Mouse (Mus musculus): ENCODE measurements around the gene Cplx1.

DNA sequence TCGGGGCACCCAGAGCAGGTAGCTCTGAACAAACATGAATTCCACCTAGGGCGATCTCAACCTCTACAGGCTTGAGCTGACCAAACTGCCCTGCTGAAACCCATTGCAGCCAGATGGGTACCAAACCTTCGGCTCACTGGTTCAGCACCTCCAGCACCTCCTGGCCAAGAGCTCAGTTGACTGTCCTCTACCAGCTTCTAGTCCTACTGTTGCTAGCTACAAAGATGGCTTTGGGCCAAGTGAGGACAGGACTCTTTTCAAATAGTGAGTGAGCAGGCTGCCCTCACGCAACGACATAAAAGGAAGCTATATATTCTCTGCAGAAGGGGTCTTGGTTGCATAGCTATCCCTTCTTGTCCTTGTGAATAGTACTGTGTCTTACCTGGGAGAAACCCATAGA, 2.2 kb downstream of the Cplx1 start:
- no peak for TF ChIP-seq CTCF (IDR thresholded peaks at IDR 0.05; ENCODE audit: low read depth, low read length)
- no peak for TF ChIP-seq POLR2A (IDR thresholded peaks at IDR 0.05; ENCODE audit: extremely low read depth, insufficient read depth, low read length)
